Mouse (Mus musculus) intestine, embryonic 16.5 days (tissue): Measurements from ENCODE around the gene Foxf1. TPM values are rescaled to one million over a fixed set of nuclear protein-coding genes. Genes with fewer than 3 reads are reported as not detected.

Experiments
- ATAC-seq: fragments of 200-750 bp; cut with Nextera tagmentation; 2 replicates; pipeline ENCODE4 v1.8.0; 2017; ENCODE audit warnings: moderate TSS enrichment, moderate library complexity
- H3K27ac ChIP-seq: fragments of 300-500 bp; sonication (generic); 2 replicates; pipeline ENCODE4 v1.5.1; 2014; ENCODE audit warnings: mild to moderate bottlenecking, low read length
- H3K27me3 ChIP-seq: fragments of 300-500 bp; sonication (generic); replicated peaks from 2 replicates; pipeline ENCODE4 v1.6.1; 2014; ENCODE audit warnings: low read length, control low read depth, mixed read lengths; ENCODE audit not compliant: control insufficient read depth, insufficient read depth
- H3K36me3 ChIP-seq: fragments of 300-500 bp; sonication (generic); 2 replicates; pipeline ENCODE4 v1.6.1; 2014; ENCODE audit warnings: low read length, control low read depth; ENCODE audit not compliant: control insufficient read depth, insufficient read depth
- H3K4me1 ChIP-seq: fragments of 300-500 bp; sonication (generic); 2 replicates; pipeline ENCODE4 v1.6.1; 2014; ENCODE audit warnings: low read length, control low read depth, mixed read lengths; ENCODE audit not compliant: control insufficient read depth, insufficient read depth
- H3K4me2 ChIP-seq: fragments of 300-500 bp; sonication (generic); 2 replicates; pipeline ENCODE4 v1.6.1; 2014; ENCODE audit warnings: low read depth, low read length, control low read depth
- H3K4me3 ChIP-seq: fragments of 300-500 bp; sonication (generic); 2 replicates; pipeline ENCODE4 v1.5.1; 2014; ENCODE audit warnings: mild to moderate bottlenecking, low read length
- H3K9ac ChIP-seq: fragments of 300-500 bp; sonication (generic); 2 replicates; pipeline ENCODE4 v1.6.1; 2014; ENCODE audit warnings: low read depth, low read length
- H3K9me3 ChIP-seq: fragments of 300-500 bp; sonication (generic); 2 replicates; pipeline ENCODE4 v1.6.1; 2016; ENCODE audit warnings: low read length, control low read depth; ENCODE audit not compliant: control insufficient read depth
- WGBS: fragments of 180-500 bp; shearing (Covaris S2); extraction: QIAGEN DNeasy Blood & Tissue Kit; methylation state at CpG from one replicate; pipeline ENCODE4 v1.1.7; 2014; 5-methylcytosine and 5-hydroxymethylcytosine counted together
- polyA plus RNA-seq: library from polyadenylated mRNA; unstranded; fragments of >200 nt; fragmentation: Nextera tagmentation; extraction: Ambion mirVana; gene quantifications from 2 replicates; pipeline ENCODE4 v1.2.1, GENCODE M21; 2015

Foxf1 gene
- polyA plus RNA-seq, 1 experiment from 2014 or later: 86.9 TPM

DNA sequence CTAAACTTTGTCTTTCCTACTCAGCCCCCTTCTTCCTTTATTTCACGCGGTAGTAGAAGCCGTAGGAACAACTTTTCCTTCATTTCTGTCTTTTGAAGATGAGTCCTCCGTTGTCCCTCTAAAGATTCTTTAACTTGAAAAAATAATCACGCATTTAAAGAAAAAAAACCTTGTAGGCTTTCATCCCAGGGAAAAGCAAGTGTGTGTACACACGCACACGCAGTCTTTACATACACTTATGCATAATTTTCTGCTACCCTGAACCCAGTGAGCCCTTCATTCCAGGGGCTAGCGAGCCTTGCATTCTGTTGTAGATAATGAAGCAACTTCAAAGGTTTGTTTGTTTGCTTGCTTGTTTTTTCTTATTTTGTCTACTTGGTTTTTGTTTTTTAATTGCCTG, 4.1 kb downstream of the Foxf1 start:
- 9% methylated on average over 8 of the region's 8 CpGs for WGBS
- ATAC-seq: no peak
- H3K9me3 ChIP-seq: no peaks in the 10 kb centered on the region
- peaks cover 15% of the 10 kb centered on the region for H3K4me1 ChIP-seq
- H3K4me2 ChIP-seq: peak overlapping the region; percentile 55
- peaks cover 74% of the 10 kb centered on the region for H3K27me3 ChIP-seq
- H3K36me3 ChIP-seq: no peaks in the 10 kb centered on the region
- H3K27ac ChIP-seq: peak overlapping the region; percentile 70; the same call in 1 of the 2 replicates
- H3K4me3 ChIP-seq: peak overlapping the region; percentile 62
- H3K9ac ChIP-seq: peak overlapping the region; percentile 89

DNA sequence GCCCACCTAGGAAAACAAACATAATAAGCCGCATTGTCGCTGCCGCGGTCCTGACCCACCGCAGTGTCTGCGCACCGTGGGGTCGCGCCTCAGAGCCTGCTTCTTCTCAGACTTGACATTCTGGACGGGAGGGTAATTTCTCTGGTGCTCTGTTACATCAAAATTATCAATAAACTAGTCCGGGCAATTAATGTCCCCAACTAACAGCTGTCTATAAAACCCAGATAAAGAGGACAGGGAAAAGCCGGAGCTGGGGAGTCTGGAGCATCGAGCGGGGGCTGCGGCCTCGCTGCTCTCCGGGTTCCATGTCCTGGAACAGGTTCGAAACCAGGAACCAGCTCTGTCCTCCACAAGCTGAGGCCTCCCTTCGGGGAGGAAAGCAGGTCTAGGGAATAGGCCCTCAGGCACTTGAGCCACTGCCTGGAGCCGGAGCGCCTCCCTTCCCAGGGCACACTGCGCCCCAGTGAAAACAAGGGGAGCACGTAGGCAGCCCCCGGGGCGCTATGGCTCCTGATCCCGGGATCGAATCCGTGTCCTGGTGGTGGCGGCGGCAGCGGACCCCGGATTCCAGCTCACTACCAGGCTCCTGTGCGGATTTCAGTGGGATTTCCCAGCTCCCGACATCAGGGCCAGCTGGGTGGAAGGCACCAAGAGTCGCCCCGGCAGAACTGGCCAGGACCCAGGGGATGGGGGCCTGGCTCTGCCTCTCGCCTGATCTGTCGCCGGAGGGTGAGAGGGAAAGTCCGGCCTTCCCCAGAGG, 4.9 kb downstream of the Foxf1 start:
- H3K27ac ChIP-seq: peak overlapping the region; percentile 70
- WGBS: 4% methylated on average over 40 of the region's 40 CpGs
- H3K4me3 ChIP-seq: peak overlapping the region; percentile 62
- peaks cover 67% of the 10 kb centered on the region for H3K27me3 ChIP-seq
- no peak for ATAC-seq
- H3K4me1 ChIP-seq: peaks cover 15% of the 10 kb centered on the region
- H3K36me3 ChIP-seq: no peaks in the 10 kb centered on the region
- peak overlapping the region; percentile 89 for H3K9ac ChIP-seq
- H3K9me3 ChIP-seq: no peaks in the 10 kb centered on the region
- H3K4me2 ChIP-seq: peak overlapping the region; percentile 55

DNA sequence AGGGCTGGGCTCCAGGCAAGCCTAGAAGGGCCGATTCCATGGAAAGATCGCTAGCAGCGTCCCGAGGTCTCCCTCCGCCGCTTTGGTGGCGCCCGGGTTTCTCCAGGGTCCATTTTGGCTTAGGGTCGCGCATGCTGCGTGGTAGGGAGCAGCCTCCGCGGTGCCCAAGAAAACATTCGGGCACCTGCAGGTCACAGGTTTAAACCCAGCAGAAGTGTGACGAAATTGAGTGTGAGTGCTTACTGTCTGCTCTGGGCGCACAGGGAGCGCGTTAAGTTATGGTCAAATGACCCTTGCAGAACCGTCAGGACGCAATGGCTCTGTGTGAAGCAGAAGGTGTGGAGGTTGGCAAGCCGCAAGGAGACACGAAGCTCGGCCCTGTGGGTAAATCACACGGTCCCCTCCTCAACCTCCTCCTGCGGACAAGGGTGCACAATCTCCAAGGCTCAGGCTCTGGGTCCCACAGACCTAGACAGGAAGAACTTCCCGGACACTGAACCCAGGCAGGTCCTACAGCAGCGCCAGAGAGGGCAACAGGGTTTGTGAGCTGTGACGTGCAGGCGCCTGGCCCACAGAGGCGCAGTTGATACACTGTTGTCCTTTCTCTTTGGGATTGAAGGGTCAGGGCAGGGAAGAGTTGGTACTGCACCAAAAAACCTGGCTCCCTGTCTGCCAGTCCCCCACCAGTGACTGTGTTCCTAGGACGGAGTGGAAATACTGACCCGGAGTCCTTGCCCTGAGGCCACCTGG, 5.6 kb downstream of the Foxf1 start:
- Histone ChIP-seq H3K4me2 (peak overlapping the region; percentile 55), H3K4me3 (peak overlapping the region; percentile 62), H3K36me3 (no peaks in the 10 kb centered on the region), H3K9me3 (no peaks in the 10 kb centered on the region), H3K9ac (peak overlapping the region; percentile 89), H3K27me3 (peaks cover 59% of the 10 kb centered on the region), H3K4me1 (peaks cover 15% of the 10 kb centered on the region), H3K27ac (peak overlapping the region; percentile 70)
- WGBS: 8% methylated on average over 32 of the region's 32 CpGs
- no peak for ATAC-seq

DNA sequence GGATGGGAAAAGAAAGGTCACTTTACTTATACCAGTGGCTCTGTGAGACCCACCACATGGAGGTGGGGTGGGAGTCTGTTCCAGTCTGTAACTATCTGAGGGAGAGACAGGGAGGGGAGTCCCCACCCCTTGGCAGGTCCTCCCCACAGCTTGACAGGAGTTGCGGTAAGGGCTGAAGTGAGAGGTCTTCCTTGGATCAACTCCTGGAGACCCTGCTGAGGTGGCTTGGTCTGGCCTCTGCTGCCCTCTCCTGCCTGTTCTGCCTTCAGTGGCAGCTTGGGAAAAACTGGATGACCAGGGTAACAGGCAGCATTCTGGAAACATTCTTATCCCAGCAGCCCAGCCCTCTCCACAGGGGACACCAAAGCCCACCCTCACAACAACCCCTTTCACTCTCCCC, 6.5 kb downstream of the Foxf1 start:
- peak overlapping the region; percentile 62 for H3K4me3 ChIP-seq
- H3K27ac ChIP-seq: peak overlapping the region; percentile 70

DNA sequence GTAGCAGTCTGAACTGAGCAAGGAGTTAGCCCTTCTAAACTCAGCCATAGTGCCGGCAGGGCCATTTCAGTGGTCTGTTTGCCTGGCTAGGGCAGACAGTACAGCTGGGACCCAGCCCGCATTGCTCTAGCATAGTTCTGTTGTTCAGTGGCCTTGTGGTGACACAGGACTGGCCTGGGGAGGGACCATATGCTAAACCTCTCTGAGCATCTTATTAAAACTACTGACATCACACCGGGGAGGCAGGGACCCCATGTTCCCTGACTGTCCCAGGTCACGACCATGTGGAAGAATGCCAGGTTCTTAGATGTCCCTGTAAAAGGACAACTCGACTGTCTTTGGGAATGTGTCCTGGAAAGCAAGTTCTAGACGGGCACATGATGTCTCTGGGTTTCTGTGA, 8.0 kb downstream of the Foxf1 start:
- Histone ChIP-seq H3K4me2 (peak overlapping the region; percentile 12; the same call in 1 of the 2 replicates), H3K9ac (peak overlapping the region; percentile 4; the same call in 1 of the 2 replicates), H3K9me3 (no peaks in the 10 kb centered on the region), H3K4me3 (no peak overlapping the region), H3K4me1 (peaks cover 15% of the 10 kb centered on the region), H3K27ac (peak overlapping the region; percentile 47; the same call in 1 of the 2 replicates), H3K36me3 (no peaks in the 10 kb centered on the region), H3K27me3 (peaks cover 37% of the 10 kb centered on the region)
- 23% methylated on average over 6 of the region's 6 CpGs for WGBS
- ATAC-seq: peak; percentile 28

More for the DNA sequence above, 6.5 kb downstream of the Foxf1 start:
- peak overlapping the region; percentile 55 for H3K4me2 ChIP-seq
- no peaks in the 10 kb centered on the region for H3K36me3 ChIP-seq
- no peak for ATAC-seq
- H3K9me3 ChIP-seq: no peaks in the 10 kb centered on the region
- H3K4me1 ChIP-seq: peaks cover 15% of the 10 kb centered on the region
- H3K27me3 ChIP-seq: peaks cover 50% of the 10 kb centered on the region
- peak overlapping the region; percentile 89 for H3K9ac ChIP-seq
- WGBS: 7% methylated on average over 1 of the region's 1 CpGs

DNA sequence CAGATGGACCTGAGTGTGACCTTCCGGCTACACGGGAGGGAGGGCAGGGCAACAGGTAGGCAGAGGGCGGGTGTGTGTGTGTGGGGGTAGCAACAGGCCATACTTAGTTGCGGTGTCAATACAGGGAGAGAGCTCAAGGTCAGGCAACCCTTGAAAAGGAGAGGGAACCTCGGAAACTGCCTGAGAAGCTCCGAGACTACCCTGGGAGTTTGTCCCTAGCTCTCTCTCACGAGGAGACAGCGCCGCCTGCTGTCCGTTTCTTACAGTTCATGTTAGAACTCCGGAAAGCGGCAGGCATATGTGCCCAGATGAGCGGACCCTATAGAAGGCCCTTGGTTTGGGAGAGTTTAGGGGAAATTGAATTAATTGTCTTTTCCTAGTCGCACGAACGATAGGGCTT, 8.4 kb downstream of the Foxf1 start:
- WGBS: 1% methylated on average over 16 of the region's 16 CpGs
- peaks cover 15% of the 10 kb centered on the region for H3K4me1 ChIP-seq
- 0 out of 2 replicates have a peak overlapping the region, but pooled peaks have one; percentile 41 for H3K27ac ChIP-seq
- H3K4me2 ChIP-seq: peak overlapping the region; percentile 12; the same call in 1 of the 2 replicates
- H3K4me3 ChIP-seq: no peak overlapping the region
- peak; percentile 57 for ATAC-seq
- peaks cover 35% of the 10 kb centered on the region for H3K27me3 ChIP-seq
- H3K9me3 ChIP-seq: no peaks in the 10 kb centered on the region
- H3K36me3 ChIP-seq: 0 out of 2 replicates have a peak, but pooled peaks cover under 1% of the 10 kb centered on the region
- H3K9ac ChIP-seq: no peak overlapping the region; the same call in 1 of the 2 replicates

DNA sequence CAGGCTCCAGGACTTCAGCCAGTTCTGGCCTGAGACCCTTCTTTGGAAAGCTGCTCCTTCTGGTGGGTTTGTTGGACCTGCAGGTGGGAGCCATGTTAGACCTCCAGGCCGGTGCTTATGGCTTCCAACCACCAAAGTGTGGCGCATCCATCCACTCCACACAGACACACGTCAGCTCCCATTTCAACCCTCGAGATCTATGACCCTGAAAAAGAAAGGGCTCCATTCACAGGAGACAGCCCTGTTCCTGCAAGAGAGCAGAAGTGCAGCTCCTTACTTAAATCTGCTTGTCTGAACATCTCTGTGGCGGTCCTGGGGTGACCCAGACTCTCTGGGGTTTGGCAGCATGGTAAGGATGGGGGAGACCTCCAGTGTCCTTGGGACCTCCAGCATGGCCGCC, 9.3 kb downstream of the Foxf1 start:
- no peaks in the 10 kb centered on the region for H3K9me3 ChIP-seq
- ATAC-seq: no peak
- no peak overlapping the region for H3K4me2 ChIP-seq
- H3K27ac ChIP-seq: no peak overlapping the region
- no peak overlapping the region for H3K4me3 ChIP-seq
- H3K9ac ChIP-seq: no peak overlapping the region
- H3K27me3 ChIP-seq: peaks cover 35% of the 10 kb centered on the region
- H3K36me3 ChIP-seq: peaks cover 5% of the 10 kb centered on the region; the same call in 1 of the 2 replicates
- peaks cover 15% of the 10 kb centered on the region for H3K4me1 ChIP-seq
- WGBS: 61% methylated on average over 6 of the region's 6 CpGs

DNA sequence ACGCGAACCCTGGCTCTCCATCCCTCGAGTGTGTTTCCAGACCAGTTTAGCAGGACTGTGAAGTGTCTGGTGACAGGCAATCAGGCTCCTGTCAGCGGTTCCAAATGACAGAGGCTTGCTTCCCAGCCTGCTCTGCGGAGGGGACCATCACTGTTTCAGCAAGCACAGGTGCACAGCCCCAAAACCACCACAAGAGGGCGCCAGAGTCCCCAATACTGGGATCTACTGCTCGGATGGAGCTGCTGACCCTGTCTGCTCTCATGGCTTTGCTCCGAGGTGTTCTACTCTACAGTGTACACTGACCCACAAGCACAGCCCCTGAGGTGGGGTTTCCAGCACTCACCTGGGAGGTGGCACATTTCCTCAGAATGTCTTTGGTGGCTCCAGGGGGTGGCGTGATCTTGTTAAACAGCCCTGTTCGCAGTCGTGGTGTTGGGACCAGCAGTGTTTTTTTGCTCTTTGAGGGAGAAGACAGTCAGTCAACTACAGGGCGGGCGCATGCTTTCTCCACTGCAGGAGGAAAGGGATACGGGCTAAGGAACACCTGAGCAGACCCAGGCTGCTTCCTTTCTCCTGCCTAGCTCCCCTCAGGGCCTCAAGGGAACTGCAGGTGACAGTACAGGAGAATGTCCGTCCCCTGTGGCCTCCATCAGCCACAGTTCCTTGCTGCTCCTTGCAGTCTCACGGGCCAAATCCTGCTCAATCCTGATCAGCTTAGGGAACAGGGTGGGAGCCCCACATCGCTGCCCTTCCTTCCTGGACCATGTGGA, 20.0 kb downstream of the Foxf1 start:
- WGBS: 48% methylated on average over 17 of the region's 17 CpGs
- Histone ChIP-seq H3K9me3 (no peaks in the 10 kb centered on the region), H3K27ac (no peak overlapping the region), H3K4me3 (no peak overlapping the region), H3K4me2 (no peak overlapping the region), H3K4me1 (peaks cover 9% of the 10 kb centered on the region), H3K9ac (no peak overlapping the region), H3K36me3 (peaks cover 19% of the 10 kb centered on the region), H3K27me3 (no peaks in the 10 kb centered on the region)
- ATAC-seq: no peak
